Mouse (Mus musculus) hindbrain, embryonic 12.5 days (tissue): ENCODE measurements around the gene Tubb4a. TPM values are rescaled to one million over a fixed set of nuclear protein-coding genes. Genes with fewer than 3 reads are reported as not detected.
A peak's percentile ranks its signal among the peaks of the same experiment; 100 is the strongest.
"Not testable (repeated sequence)": the region's sequence is repeated elsewhere in the genome, so short reads cannot be mapped to it uniquely, and the experiment has no call there.

Experiments
- ATAC-seq: fragments of 200-750 bp; cut with Nextera tagmentation; 2 replicates; pipeline ENCODE4 v1.8.0; 2017; ENCODE audit warnings: moderate TSS enrichment; ENCODE audit not compliant: low FRiP score
- H3K27ac ChIP-seq: fragments of 300-500 bp; sonication (generic); 2 replicates; pipeline ENCODE4 v1.5.1; 2016; ENCODE audit warnings: mild to moderate bottlenecking
- H3K27me3 ChIP-seq: fragments of 300-500 bp; sonication (generic); 2 replicates; pipeline ENCODE4 v1.6.1; 2016; ENCODE audit warnings: mild to moderate bottlenecking
- H3K36me3 ChIP-seq: fragments of 300-500 bp; sonication (generic); 2 replicates; pipeline ENCODE4 v1.6.1; 2016; ENCODE audit warnings: mild to moderate bottlenecking
- H3K4me1 ChIP-seq: fragments of 300-500 bp; sonication (generic); 2 replicates; pipeline ENCODE4 v1.6.1; 2016
- H3K4me2 ChIP-seq: fragments of 300-500 bp; sonication (generic); replicated peaks from 2 replicates; pipeline ENCODE4 v1.6.1; 2016; ENCODE audit warnings: mild to moderate bottlenecking
- H3K4me3 ChIP-seq: fragments of 300-500 bp; sonication (generic); 2 replicates; pipeline ENCODE4 v1.5.1; 2016; ENCODE audit warnings: mild to moderate bottlenecking
- H3K9ac ChIP-seq: fragments of 300-500 bp; sonication (generic); 2 replicates; pipeline ENCODE4 v1.6.1; 2016; ENCODE audit warnings: mild to moderate bottlenecking, moderate library complexity
- H3K9me3 ChIP-seq: fragments of 300-500 bp; sonication (generic); replicated peaks from 2 replicates; pipeline ENCODE4 v1.6.1; 2016; ENCODE audit warnings: mild to moderate bottlenecking
- WGBS: fragments of 180-500 bp; shearing (Covaris S2); methylation state at CpG from one replicate; pipeline ENCODE4 v1.1.7; 2016; 5-methylcytosine and 5-hydroxymethylcytosine counted together
- polyA plus RNA-seq: library from polyadenylated mRNA; unstranded; fragments of >200 nt; fragmentation: Nextera tagmentation; extraction: Ambion mirVana; gene quantifications from 2 replicates; pipeline ENCODE4 v1.2.1, GENCODE M21; 2016

Gene Tubb4a
- 197 and 227 TPM in 2 replicates for polyA plus RNA-seq

GRCm38 (mm10) chr17:57087049-57087832 lies at the start of gene Tubb4a:
Gene Tubb4a (minus strand): TSS chr17:57087782.
- H3K4me2 ChIP-seq: peak within 1 kb of the TSS; percentile 64
- peak within 1 kb of the TSS; percentile 54 for H3K4me3 ChIP-seq
- peak within 1 kb of the TSS; percentile 77 for H3K9ac ChIP-seq
- 1% methylated on average over 31 of the region's 31 CpGs for WGBS
- H3K27ac ChIP-seq: peak within 1 kb of the TSS; percentile 85
- H3K27me3 ChIP-seq: peaks cover 3% of the 10 kb centered on the region; the same call in 1 of the 2 replicates
- peaks cover 23% of the 10 kb centered on the region for H3K36me3 ChIP-seq
- peak; percentile 95 for ATAC-seq
- H3K9me3 ChIP-seq: 0 out of 2 replicates have a peak, but pooled peaks cover 3% of the 10 kb centered on the region
- H3K4me1 ChIP-seq: peaks cover 24% of the 10 kb centered on the region

- no peak overlapping the region for H3K4me2 ChIP-seq
- ATAC-seq: no peak
- no peak overlapping the region for H3K27ac ChIP-seq
- 77% methylated on average over 3 of the region's 3 CpGs for WGBS
- no peaks in the 10 kb centered on the region for H3K4me1 ChIP-seq
- no peaks in the 10 kb centered on the region for H3K36me3 ChIP-seq
- H3K27me3 ChIP-seq: 0 out of 2 replicates have a peak, but pooled peaks cover 6% of the 10 kb centered on the region
- H3K4me3 ChIP-seq: no peak overlapping the region
- H3K9me3 ChIP-seq: no peaks in the 10 kb centered on the region
- no peak overlapping the region for H3K9ac ChIP-seq
Observed at GRCm38 (mm10) chr17:57135635-57136034, 48.1 kb upstream of the Tubb4a start.

GRCm38 (mm10) chr17:57134693-57135092 lies 47.1 kb upstream of the Tubb4a start:
- Histone ChIP-seq H3K4me3 (no peak overlapping the region), H3K9ac (no peak overlapping the region), H3K27ac (no peak overlapping the region), H3K4me2 (no peak overlapping the region), H3K27me3 (0 out of 2 replicates have a peak, but pooled peaks cover 6% of the 10 kb centered on the region), H3K9me3 (no peaks in the 10 kb centered on the region), H3K4me1 (no peaks in the 10 kb centered on the region), H3K36me3 (no peaks in the 10 kb centered on the region)
- no peak for ATAC-seq
- WGBS: 82% methylated on average over 2 of the region's 2 CpGs

- H3K9me3 ChIP-seq, H3K27me3 ChIP-seq, H3K4me2 ChIP-seq, ATAC-seq, H3K36me3 ChIP-seq, H3K4me3 ChIP-seq, H3K9ac ChIP-seq, H3K27ac ChIP-seq, H3K4me1 ChIP-seq: not testable (repeated sequence)
- WGBS: 25% methylated on average over 3 of the region's 3 CpGs
Observed at GRCm38 (mm10) chr17:57134021-57134420, 46.4 kb upstream of the Tubb4a start.

GRCm38 (mm10) chr17:57131793-57132192 lies 44.2 kb upstream of the Tubb4a start:
- ATAC-seq: no peak
- Histone ChIP-seq H3K9ac (no peak overlapping the region), H3K27ac (no peak overlapping the region), H3K4me3 (no peak overlapping the region), H3K9me3 (no peaks in the 10 kb centered on the region), H3K4me1 (no peaks in the 10 kb centered on the region), H3K27me3 (0 out of 2 replicates have a peak, but pooled peaks cover 4% of the 10 kb centered on the region), H3K36me3 (no peaks in the 10 kb centered on the region), H3K4me2 (no peak overlapping the region)
- WGBS: 93% methylated on average over 1 of the region's 1 CpGs

- Histone ChIP-seq H3K36me3 (no peaks in the 10 kb centered on the region), H3K9me3 (no peaks in the 10 kb centered on the region), H3K27me3 (no peaks in the 10 kb centered on the region), H3K9ac (no peak overlapping the region), H3K4me2 (no peak overlapping the region), H3K4me3 (no peak overlapping the region), H3K4me1 (no peaks in the 10 kb centered on the region), H3K27ac (no peak overlapping the region)
- WGBS: 67% methylated on average over 3 of the region's 3 CpGs
- ATAC-seq: no peak
Observed at GRCm38 (mm10) chr17:57125853-57126622, 38.5 kb upstream of the Tubb4a start.

GRCm38 (mm10) chr17:57124792-57125191 lies 37.2 kb upstream of the Tubb4a start:
- no peaks in the 10 kb centered on the region for H3K9me3 ChIP-seq
- ATAC-seq: no peak
- no peaks in the 10 kb centered on the region for H3K27me3 ChIP-seq
- no peak overlapping the region for H3K4me3 ChIP-seq
- H3K9ac ChIP-seq: no peak overlapping the region
- H3K27ac ChIP-seq: no peak overlapping the region
- no peaks in the 10 kb centered on the region for H3K4me1 ChIP-seq
- 90% methylated on average over 4 of the region's 4 CpGs for WGBS
- no peak overlapping the region for H3K4me2 ChIP-seq
- no peaks in the 10 kb centered on the region for H3K36me3 ChIP-seq

- 82% methylated on average over 11 of the region's 11 CpGs for WGBS
- H3K27me3 ChIP-seq: no peaks in the 10 kb centered on the region
- H3K36me3 ChIP-seq: no peaks in the 10 kb centered on the region
- H3K4me2 ChIP-seq: no peak overlapping the region
- no peak overlapping the region for H3K27ac ChIP-seq
- H3K9me3 ChIP-seq: no peaks in the 10 kb centered on the region
- no peak overlapping the region for H3K9ac ChIP-seq
- no peak for ATAC-seq
- no peak overlapping the region for H3K4me3 ChIP-seq
- H3K4me1 ChIP-seq: no peaks in the 10 kb centered on the region
Observed at GRCm38 (mm10) chr17:57123192-57124118, 35.9 kb upstream of the Tubb4a start.

GRCm38 (mm10) chr17:57121856-57122255 lies 34.3 kb upstream of the Tubb4a start:
- Histone ChIP-seq H3K9ac (no peak overlapping the region), H3K36me3 (no peaks in the 10 kb centered on the region), H3K27ac (no peak overlapping the region), H3K9me3 (no peaks in the 10 kb centered on the region), H3K4me3 (no peak overlapping the region), H3K4me2 (no peak overlapping the region), H3K27me3 (no peaks in the 10 kb centered on the region), H3K4me1 (no peaks in the 10 kb centered on the region)
- WGBS: 93% methylated on average over 2 of the region's 2 CpGs
- ATAC-seq: no peak

GRCm38 (mm10) chr17:57118524-57119349 lies 31.2 kb upstream of the Tubb4a start:
- no peaks in the 10 kb centered on the region for H3K9me3 ChIP-seq
- ATAC-seq: peak; percentile 76
- H3K4me1 ChIP-seq: no peaks in the 10 kb centered on the region
- 1% methylated on average over 11 of the region's 11 CpGs for WGBS
- H3K27me3 ChIP-seq: no peaks in the 10 kb centered on the region
- 0 out of 2 replicates have a peak overlapping the region, but pooled peaks have one; percentile 17 for H3K4me2 ChIP-seq
- no peak overlapping the region for H3K9ac ChIP-seq
- H3K36me3 ChIP-seq: no peaks in the 10 kb centered on the region
- H3K4me3 ChIP-seq: no peak overlapping the region
- H3K27ac ChIP-seq: no peak overlapping the region

- H3K9ac ChIP-seq: no peak overlapping the region
- no peak overlapping the region for H3K27ac ChIP-seq
- no peak overlapping the region for H3K4me2 ChIP-seq
- H3K4me1 ChIP-seq: no peaks in the 10 kb centered on the region
- no peak for ATAC-seq
- no peaks in the 10 kb centered on the region for H3K9me3 ChIP-seq
- H3K27me3 ChIP-seq: no peaks in the 10 kb centered on the region
- 84% methylated on average over 2 of the region's 2 CpGs for WGBS
- H3K4me3 ChIP-seq: no peak overlapping the region
- H3K36me3 ChIP-seq: no peaks in the 10 kb centered on the region
Observed at GRCm38 (mm10) chr17:57116801-57117200, 29.2 kb upstream of the Tubb4a start.
